Mouse (Mus musculus) cortical plate, adult 2 months (tissue): ENCODE data around the gene Gm9376. TPM values are rescaled to one million over a fixed set of nuclear protein-coding genes. Genes with fewer than 3 reads are reported as not detected.

Source experiments
- H3K27ac ChIP-seq: fragments of 200-500 bp; 2 replicates; pipeline ENCODE4 v1.5.1; 2012; ENCODE audit warnings: low read length, control low read depth, inconsistent platforms; ENCODE audit not compliant: insufficient read depth
- H3K4me1 ChIP-seq: fragments of 200-500 bp; 2 replicates; pipeline ENCODE4 v1.6.1; 2011; ENCODE audit warnings: low read length; ENCODE audit not compliant: control insufficient read depth, insufficient read depth
- H3K4me3 ChIP-seq: fragments of 200-500 bp; 2 replicates; pipeline ENCODE4 v1.5.1; 2011; ENCODE audit warnings: mild to moderate bottlenecking, low read length, control low read depth; ENCODE audit not compliant: insufficient read depth
- CTCF ChIP-seq: fragments of 200-500 bp; IDR thresholded peaks from 2 replicates; pipeline ENCODE4 v1.5.1; 2011; ENCODE audit warnings: mild to moderate bottlenecking, control low read depth, low read length; ENCODE audit not compliant: insufficient read depth; ENCODE audit errors: extremely low read depth
- POLR2A ChIP-seq: fragments of 200-500 bp; IDR thresholded peaks from 2 replicates; pipeline ENCODE4 v1.6.1; 2011; ENCODE audit warnings: mild to moderate bottlenecking, low read length, control low read depth; ENCODE audit not compliant: insufficient read depth; ENCODE audit errors: extremely low read depth
- polyA plus RNA-seq: library from polyadenylated mRNA; depleted of rRNA; stranded (reverse); fragments of >200 nt; gene quantifications from 2 replicates; pipeline ENCODE4 v1.2.3, GENCODE M21; 2012

Gm9376 gene
- polyA plus RNA-seq, 1 experiment, result not detected

DNA sequence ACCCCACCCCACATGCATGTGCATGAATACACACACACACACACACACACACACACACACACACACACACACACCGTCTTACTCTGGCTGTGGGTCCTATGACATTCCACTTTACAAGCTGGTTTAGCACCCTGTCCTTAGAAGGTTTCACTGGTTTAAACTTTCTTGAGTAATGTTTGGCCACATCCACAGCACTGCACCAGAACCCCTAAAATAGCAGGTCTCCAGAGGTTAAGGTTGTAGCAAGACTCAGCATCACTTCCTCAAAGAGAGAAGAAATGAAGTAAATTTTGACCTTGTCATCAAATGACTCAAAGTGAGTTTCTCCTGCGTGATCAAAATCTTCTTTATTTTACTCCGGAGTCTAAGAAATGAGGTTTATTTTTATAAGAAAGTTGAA is 15.5 kb downstream of the Gm9376 start:
- H3K4me3 ChIP-seq, result no peak overlapping the region
- H3K4me1 ChIP-seq, result no peaks in the 10 kb centered on the region
- no peak for TF ChIP-seq CTCF
- no peak for TF ChIP-seq POLR2A
- no peak overlapping the region for H3K27ac ChIP-seq

DNA sequence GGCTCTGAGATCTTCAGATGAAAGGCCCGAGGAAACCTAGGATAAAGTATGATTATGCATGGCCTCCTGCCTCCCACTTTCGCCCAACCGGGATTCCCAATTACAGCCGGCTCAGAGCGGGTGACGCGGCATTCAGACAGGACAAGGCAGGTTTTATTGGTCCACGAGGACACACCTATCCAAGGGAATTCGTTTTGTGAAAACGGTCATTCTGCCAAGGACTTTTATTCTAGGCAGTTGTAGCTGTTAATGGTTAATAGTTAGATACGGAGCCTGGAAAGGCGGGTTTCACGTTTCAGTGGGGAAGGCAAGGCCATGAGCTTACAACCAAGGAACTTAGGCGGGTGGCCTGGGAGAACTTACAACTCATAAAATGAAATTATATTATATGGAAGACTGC is 16.2 kb downstream of the Gm9376 start:
- Histone ChIP-seq H3K4me3 (no peak overlapping the region), H3K4me1 (no peaks in the 10 kb centered on the region), H3K27ac (no peak overlapping the region)
- TF ChIP-seq POLR2A (no peak), CTCF (no peak)

DNA sequence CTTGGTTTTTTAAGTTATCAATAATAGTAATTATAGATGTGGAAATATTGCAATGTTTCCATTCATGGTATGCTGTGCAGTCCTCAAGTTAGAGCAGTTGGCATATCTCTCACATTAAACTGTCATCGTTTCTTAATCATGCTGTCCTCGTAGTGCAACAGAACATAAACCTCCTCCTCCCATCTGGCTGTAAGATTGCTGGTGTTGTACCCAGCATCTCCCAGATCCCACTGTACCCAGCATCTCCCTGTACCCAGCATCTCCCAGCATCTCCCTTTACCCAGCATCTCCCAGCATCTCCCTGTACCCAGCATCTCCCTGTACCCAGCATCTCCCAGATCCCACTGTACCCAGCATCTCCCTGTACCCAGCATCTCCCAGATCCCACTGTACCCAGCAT is 19.3 kb downstream of the Gm9376 start:
- Histone ChIP-seq H3K4me1 (no peaks in the 10 kb centered on the region), H3K27ac (no peak overlapping the region), H3K4me3 (no peak overlapping the region)
- no peak for TF ChIP-seq POLR2A
- no peak for TF ChIP-seq CTCF

DNA sequence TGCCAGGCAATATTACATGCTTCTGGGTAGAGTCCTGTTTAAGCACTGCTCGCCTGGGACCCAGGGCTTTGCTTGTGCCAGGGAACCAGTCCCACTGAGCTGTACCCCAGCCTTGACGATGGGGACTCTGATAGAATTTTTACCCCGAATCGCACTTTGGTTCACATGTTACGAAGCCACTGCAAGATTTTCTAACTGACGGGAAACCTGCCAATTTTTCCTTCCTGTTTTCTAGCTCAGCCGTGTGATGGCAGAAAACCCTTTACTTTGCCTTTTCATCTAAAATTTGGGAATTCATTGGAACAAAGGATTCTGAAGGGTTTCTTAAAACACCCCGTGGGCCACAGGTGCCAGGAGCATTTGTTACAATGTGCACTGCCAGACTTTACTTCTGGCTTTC is 22.4 kb downstream of the Gm9376 start:
- Histone ChIP-seq H3K27ac (no peak overlapping the region), H3K4me1 (no peaks in the 10 kb centered on the region), H3K4me3 (no peak overlapping the region)
- TF ChIP-seq POLR2A (no peak), CTCF (no peak)

DNA sequence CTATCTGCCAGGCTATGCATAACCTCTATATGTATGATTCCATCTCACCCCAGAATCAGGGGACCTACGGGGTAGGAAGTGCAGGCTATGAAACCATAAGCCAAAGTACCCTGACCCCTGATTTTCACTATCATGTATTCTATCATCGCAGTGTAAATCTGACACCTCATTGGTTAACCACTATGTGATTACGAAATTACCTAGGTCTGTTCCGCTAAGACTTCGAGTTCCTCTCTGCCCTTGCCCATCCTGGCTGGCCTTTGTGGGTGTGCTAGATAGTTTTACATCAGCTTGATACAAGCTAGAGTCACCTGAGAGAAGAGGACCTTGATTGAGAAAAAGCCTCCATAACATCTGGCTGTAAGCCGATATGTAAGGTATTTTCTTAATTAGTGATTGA is 23.2 kb downstream of the Gm9376 start:
- H3K4me1 ChIP-seq, result no peaks in the 10 kb centered on the region
- no peak overlapping the region for H3K27ac ChIP-seq
- no peak for TF ChIP-seq POLR2A
- no peak for TF ChIP-seq CTCF
- H3K4me3 ChIP-seq, result no peak overlapping the region

DNA sequence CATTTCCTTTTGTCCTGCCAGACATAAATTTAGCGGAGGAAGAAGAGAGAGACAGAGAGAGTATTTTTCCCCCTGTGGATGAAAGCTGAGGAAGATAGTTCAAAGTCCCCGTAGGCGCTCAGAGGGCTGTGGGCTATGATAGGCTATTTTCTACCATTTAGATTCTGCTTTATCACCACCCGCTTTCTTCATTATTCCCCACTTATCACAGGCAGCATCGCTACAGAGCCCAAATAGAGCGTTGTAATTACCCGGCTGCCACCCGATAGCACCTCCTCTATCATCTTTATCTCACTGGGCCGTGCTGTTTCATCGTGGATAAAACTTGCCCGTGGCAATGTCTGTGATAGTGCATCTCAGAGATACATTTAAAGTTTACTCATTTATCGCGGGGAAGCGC is 35.8 kb downstream of the Gm9376 start:
- no peak overlapping the region for H3K27ac ChIP-seq
- no peaks in the 10 kb centered on the region for H3K4me1 ChIP-seq
- H3K4me3 ChIP-seq, result no peak overlapping the region
- TF ChIP-seq CTCF, result no peak
- no peak for TF ChIP-seq POLR2A

DNA sequence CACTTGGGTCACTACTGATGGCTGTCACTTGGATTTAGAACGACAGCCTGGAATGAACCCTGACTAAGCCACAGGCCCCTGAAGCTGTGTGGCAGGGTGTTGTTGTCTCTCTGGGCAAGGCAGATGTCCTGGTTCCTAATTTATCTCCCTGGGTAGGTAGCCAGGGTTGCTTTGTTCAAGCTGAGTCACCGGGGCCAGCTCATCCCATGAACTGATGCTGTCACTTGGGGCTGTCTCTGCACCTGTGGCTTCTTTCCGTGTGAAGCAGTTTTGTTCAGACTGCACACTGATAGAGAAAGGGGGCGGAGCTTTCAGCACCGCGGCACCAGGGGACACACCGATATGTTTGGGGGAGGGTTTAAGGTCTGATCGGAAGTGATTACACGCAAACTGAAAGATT is 37.8 kb downstream of the Gm9376 start:
- no peaks in the 10 kb centered on the region for H3K4me1 ChIP-seq
- H3K27ac ChIP-seq, result no peak overlapping the region
- TF ChIP-seq POLR2A (no peak), CTCF (no peak)
- no peak overlapping the region for H3K4me3 ChIP-seq

DNA sequence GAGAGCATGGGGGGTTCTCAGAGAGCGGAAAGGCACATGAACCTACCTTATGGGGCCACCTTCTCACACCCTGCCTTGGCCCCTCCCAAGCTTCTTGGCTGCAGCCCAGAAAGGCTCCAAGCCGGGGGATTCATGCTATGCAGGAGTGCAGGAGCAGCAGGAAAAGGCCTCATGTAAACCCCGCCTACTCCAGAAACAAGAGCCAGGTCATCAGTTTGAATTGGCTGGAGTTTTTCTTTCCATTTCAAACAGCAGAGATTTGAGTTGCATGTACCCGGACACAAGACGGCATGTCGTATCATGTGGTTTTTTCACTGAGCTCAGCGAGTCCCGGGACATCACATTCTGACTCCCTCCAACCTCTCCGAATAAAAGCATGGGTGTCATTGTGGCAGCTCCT is 39.2 kb downstream of the Gm9376 start:
- TF ChIP-seq CTCF (no peak), POLR2A (no peak)
- H3K4me3 ChIP-seq, result no peak overlapping the region

DNA sequence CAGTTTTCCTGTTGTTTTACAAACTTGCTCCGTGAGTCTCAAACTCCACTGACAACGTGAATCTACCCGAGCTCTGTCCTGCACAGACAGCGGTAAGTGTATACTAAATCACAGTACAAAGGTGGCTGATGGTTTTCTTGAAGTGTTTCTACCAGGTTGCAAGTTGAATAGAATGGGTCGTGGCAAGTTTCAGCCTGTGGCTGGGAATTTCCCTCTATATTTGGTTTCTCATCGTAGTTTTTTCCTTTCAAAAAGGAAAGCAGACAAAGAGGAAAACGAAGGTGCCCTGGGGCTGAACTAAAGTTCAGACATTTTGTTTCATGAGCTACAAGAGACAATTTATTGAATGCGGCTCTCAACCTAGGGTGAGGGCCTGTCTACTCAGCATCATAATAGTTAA is 40.3 kb downstream of the Gm9376 start:
- no peaks in the 10 kb centered on the region for H3K4me1 ChIP-seq
- TF ChIP-seq CTCF (no peak), POLR2A (no peak)

More for the DNA sequence above, 39.2 kb downstream of the Gm9376 start:
- Histone ChIP-seq H3K4me1 (no peaks in the 10 kb centered on the region), H3K27ac (no peak overlapping the region)

DNA sequence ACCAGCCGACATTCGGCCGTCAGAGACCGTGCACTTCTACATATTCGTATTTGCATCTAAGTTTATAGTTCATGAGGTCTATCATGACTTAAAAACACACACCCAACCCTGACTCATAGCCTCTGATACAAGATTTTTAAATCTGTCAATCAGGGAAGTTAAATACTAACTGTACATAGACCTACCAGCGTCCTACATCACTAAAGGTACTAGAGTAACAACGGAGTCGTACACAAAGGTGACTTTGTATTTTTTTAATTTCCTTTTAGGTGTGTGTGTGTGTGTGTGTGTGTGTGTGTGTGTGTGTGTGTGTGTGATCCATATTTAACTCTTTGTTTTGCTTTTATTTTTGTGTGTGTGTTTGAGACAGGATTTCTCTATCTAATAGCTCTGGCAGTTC is 44.9 kb downstream of the Gm9376 start:
- no peak for TF ChIP-seq CTCF
- TF ChIP-seq POLR2A, result no peak
- H3K27ac ChIP-seq, result no peak overlapping the region
- H3K4me1 ChIP-seq, result no peaks in the 10 kb centered on the region
- no peak overlapping the region for H3K4me3 ChIP-seq

More for the DNA sequence above, 40.3 kb downstream of the Gm9376 start:
- no peak overlapping the region for H3K4me3 ChIP-seq
- no peak overlapping the region for H3K27ac ChIP-seq

DNA sequence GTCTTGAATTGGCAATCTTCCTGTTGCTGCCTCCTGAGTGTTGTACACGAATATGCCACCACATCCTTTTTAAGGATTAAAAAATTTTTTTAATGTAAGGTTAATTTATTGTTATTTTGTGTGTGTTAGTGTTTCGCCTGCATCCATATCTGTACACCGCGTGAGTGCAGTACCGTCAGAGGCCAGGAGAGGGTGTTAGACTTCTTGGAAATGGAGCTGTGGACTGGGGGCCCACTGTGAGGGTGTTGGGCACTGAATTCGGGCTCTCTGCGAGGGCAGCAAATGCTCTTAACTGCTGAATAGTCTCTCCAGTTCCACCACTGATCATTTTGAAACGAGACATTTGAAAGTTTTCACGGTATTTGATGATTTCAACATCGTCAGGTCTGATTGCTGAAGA is 45.9 kb downstream of the Gm9376 start:
- no peak overlapping the region for H3K4me3 ChIP-seq
- TF ChIP-seq POLR2A, result no peak
- TF ChIP-seq CTCF, result no peak

More for the DNA sequence above, 45.9 kb downstream of the Gm9376 start:
- no peaks in the 10 kb centered on the region for H3K4me1 ChIP-seq
- no peak overlapping the region for H3K27ac ChIP-seq
